Mouse (Mus musculus): ENCODE measurements at regions not wholly inside any gene's neighbourhood (a gene's known extent, or its start where the extent isn't known, plus 50 kb on each side); places are given as distances from the start of the nearest gene placed in this dataset.

DNA sequence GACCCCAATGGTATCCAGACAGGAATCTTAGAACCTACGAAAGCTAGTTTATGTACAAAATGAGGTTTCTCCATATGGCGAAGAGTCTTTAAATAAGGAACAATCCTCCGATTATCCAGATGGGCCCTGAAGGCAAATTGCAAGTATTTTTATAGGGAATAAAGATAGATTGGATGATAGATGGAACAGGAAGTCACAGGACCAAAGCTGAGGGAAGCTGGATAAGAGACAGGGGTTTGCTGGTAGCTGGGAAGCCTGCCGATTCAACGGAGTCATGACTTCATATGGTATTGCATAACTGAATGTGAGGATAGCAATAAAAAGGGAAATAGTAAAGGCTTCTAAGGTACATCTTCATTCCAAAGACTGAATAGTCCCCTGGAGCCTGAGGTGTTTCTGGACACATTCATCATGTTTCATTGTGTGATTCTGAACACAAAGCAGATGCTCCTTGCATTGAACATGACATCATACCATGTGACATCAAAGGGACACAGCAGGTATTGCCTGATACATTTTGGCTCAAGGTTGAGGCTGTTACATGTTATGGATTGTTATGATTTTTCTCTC lies 113.4 kb upstream of the Celf2 start:
- no peaks in the 10 kb centered on the region for H3K27me3 ChIP-seq (ENCODE audit: insufficient read depth, low read length)
- H3K9ac ChIP-seq, result no peak overlapping the region
- no peak overlapping the region for H3K4me2 ChIP-seq
- 78% methylated on average over 5 of the region's 5 CpGs for WGBS
- no peak overlapping the region for H3K4me3 ChIP-seq (ENCODE audit: low read depth, low read length)
- ATAC-seq (ENCODE audit: insufficient read depth) (no peak), DNase-seq (no peak)
- no peak for TF ChIP-seq CTCF (IDR thresholded peaks at IDR 0.05; ENCODE audit: low read depth)
- H3K27ac ChIP-seq (ENCODE audit: low read depth), result no peak overlapping the region
- no peaks in the 10 kb centered on the region for H3K9me3 ChIP-seq (ENCODE audit: low read depth, low read length)
- no peaks in the 10 kb centered on the region; the same call in 1 of the 2 replicates for H3K4me1 ChIP-seq (ENCODE audit: insufficient read depth)
- H3K36me3 ChIP-seq (ENCODE audit: insufficient read depth), result no peaks in the 10 kb centered on the region

DNA sequence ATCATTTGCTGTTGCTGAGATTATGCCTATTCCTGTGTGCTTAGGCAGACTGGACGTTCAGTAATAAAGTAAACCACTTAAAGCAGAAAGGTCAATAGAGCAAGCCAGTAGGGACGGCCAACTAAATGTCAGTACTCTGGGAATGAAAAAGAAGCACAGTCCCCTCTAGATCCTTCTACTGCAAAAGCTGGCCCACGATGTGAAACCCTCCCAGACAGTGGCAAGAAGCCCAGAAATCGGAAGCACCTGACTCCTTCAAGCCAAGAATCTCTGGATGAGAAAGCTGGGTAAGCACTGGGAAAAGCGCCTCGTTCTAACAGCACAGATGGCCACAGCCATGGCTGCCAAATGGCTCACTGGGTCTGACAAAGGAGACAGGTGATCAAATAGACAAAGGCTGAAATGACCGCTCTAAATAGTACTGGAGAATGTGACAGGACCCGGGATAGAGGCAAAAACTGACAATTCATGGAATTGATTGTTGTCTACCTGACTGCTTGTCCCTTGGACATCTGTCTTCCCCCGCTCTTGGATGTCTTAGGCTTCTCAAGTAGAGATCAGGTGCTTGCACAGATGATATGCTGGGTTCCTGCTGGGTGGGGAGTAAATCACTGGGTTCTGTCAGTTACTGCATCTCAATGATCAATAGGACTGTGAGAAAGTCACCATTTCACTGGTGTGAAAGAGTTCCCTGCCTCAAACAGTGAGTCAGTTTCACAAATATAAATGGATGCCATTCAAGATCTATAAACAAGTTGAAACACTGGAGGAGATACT lies 110.7 kb upstream of the Celf2 start:
- no peak for TF ChIP-seq CTCF (IDR thresholded peaks at IDR 0.05; ENCODE audit: low read depth)
- DNase-seq, result peak; percentile 75
- H3K4me2 ChIP-seq, result no peak overlapping the region
- no peaks in the 10 kb centered on the region for H3K9me3 ChIP-seq (ENCODE audit: low read depth, low read length)
- H3K27me3 ChIP-seq (ENCODE audit: insufficient read depth, low read length), result no peaks in the 10 kb centered on the region
- H3K36me3 ChIP-seq (ENCODE audit: insufficient read depth), result no peaks in the 10 kb centered on the region
- WGBS, result 40% methylated on average over 9 of the region's 9 CpGs
- no peak overlapping the region for H3K9ac ChIP-seq
- no peaks in the 10 kb centered on the region; the same call in 1 of the 2 replicates for H3K4me1 ChIP-seq (ENCODE audit: insufficient read depth)
- no peak overlapping the region for H3K4me3 ChIP-seq (ENCODE audit: low read depth, low read length)
- peak; percentile 83 for ATAC-seq (ENCODE audit: insufficient read depth)
- peak overlapping the region; percentile 6; the same call in 1 of the 2 replicates for H3K27ac ChIP-seq (ENCODE audit: low read depth)

DNA sequence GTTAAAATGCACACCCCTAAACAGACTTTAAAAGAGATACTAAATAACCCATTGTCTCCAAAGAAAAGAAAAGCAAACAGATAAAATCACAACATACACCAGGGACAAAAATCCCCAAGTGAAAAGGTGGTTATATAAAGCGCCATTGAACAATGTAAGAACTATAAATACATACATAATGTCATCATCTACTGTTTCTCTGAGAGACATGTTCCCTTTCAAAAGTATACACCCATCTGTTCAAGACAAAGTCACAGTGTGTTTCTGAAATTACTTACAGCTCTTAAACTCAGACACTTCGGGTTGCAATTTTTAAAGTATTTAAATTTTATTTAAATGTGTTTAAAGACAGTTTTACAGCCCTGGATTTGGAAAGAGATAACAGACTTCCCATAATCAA lies 68.8 kb upstream of the Celf2 start:
- WGBS, result 82% methylated on average over 2 of the region's 2 CpGs
- Histone ChIP-seq H3K4me2 (no peak overlapping the region), H3K36me3 (ENCODE audit: insufficient read depth) (no peaks in the 10 kb centered on the region), H3K27me3 (ENCODE audit: insufficient read depth, low read length) (no peaks in the 10 kb centered on the region), H3K4me3 (ENCODE audit: low read depth, low read length) (no peak overlapping the region), H3K9me3 (ENCODE audit: low read depth, low read length) (no peaks in the 10 kb centered on the region), H3K9ac (no peak overlapping the region), H3K4me1 (ENCODE audit: insufficient read depth) (no peaks in the 10 kb centered on the region), H3K27ac (ENCODE audit: low read depth) (no peak overlapping the region)
- ATAC-seq (ENCODE audit: insufficient read depth) (no peak), DNase-seq (no peak)
- TF ChIP-seq CTCF (IDR thresholded peaks at IDR 0.05; ENCODE audit: low read depth), result no peak
